Mouse (Mus musculus) right cerebral cortex, postnatal 25 days (tissue): ENCODE data around the gene Cnp.
"Not testable (repeated sequence)": the region's sequence is repeated elsewhere in the genome, so short reads cannot be mapped to it uniquely, and the experiment has no call there.

ENCODE experiments used
- DNase-seq: peaks from one replicate; pipeline ENCODE4 v3.0.0; 2022

The Cnp gene

DNA sequence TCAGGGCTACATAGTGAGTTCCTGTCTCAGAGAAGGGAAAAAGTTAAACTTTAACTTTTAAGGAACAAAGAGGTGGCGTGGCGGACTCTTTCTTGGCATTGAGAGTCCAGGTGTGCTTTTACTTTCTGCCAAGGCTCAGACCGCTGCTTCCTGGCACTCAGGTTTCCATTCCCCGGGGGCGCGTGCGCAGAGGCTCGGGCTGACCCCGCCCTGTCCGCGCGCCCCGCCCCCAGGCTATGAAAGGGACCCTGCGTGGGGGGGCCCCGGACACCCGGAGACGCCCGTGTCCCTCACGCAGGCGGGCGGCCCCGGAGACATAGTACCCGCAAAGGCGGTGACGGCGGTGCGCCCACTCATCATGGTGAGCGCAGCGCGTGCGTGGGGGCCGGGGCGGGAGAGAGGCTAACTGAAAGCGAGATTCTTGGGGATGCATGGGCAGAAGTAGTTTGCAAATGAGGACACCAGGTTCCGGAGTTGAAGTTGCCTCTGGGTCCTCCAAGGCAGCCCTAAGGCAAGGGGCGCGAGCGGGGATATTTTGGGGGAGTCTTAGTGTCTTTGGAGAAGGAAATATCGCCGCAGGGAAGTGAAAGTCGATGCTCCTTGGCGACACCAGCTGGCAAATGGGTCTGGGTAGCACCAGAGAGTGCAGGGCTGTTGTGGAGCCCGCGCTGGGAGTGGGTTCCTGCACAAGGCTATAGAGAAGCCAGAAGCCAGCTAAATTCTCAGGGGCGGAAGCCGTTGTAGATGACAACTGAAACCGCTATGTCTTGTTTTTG is at the start of gene Cnp:
TSS of gene Cnp (plus strand) at position 197 of the 776 bp plus-strand sequence.
- DNase-seq: peak; percentile 58

GRCm38 (mm10) chr11:100524987-100525630 is 49.6 kb upstream of the Cnp start:
- DNase-seq: no peak

GRCm38 (mm10) chr11:100526052-100526816 is 48.5 kb upstream of the Cnp start:
- DNase-seq: no peak

GRCm38 (mm10) chr11:100527066-100527457 is 47.6 kb upstream of the Cnp start:
- DNase-seq: peak; percentile 61

DNA sequence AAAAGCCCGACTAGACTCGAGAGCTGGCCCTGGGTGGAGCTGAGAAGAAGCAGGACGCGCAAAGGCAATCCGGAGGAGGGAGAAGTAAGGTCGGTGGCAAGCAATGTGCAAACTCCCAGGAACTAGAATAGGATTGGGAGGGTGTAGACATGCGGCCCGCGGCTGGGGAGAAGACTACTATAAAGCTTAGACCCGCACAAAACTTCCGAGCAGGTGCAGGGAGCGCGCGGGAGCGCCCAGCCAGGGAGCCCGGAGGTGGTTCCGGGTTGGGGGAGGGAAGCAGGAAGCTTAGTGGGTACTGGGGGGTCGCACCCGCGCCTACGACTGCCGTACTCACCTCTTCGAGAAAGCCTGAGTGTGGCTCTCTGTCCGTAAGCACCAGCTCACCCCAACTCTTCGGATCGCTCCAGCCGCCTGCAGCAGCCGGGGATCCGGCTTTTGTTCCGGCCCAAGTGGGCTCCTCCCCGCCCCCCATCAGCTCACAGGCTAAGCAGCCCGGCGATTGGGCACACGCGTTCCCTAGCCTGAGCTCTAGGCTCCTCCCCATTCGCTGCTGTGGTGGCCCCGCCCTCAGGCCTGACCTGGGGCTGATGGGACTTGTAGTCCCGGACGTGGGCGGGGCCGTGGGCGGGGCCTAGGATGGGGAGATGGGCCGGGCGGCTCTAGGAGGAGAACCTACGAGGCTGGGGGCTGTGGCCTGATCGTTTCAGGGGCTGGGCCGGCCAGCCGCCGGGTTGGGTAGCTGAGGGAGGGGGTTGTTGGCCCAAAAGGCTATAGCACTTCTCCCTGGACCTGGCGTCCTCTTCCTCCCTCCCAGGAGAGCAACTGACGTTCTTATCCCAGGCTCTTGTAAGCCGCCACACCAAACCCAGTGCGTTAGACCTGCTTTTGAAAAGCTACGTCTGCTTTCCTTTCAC is 47.0 kb upstream of the Cnp start, which contains the start of gene Acly:
TSS of gene Acly (minus strand) at position 543 of the 917 bp plus-strand sequence.
- DNase-seq: peak; percentile 97

GRCm38 (mm10) chr11:100528375-100529165 is 46.1 kb upstream of the Cnp start:
- DNase-seq: no peak

- no peak for DNase-seq
Observed at GRCm38 (mm10) chr11:100533871-100534270, 40.8 kb upstream of the Cnp start.

DNA sequence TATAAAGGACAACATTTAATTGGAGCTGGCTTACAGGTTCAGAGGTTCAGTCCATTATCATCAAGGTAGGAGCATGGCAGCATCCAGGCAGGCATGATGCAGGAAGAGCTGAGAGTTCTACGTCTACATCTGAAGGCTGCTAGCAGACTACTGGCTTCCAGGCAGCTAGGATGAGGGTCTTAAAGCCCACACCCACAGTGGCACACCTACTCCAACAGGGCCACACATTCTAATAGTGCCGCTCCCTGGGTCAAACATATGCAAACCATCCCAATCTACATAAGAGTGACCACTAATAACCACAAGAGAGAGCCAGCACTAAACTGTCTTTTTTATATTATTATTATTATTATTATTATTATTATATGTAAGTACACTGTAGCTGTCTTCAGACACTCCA is 40.3 kb upstream of the Cnp start:
- not testable (repeated sequence) for DNase-seq

GRCm38 (mm10) chr11:100534821-100535220 is 39.9 kb upstream of the Cnp start:
- DNase-seq: not testable (repeated sequence)

GRCm38 (mm10) chr11:100535996-100536395 is 38.7 kb upstream of the Cnp start:
- no peak for DNase-seq

DNA sequence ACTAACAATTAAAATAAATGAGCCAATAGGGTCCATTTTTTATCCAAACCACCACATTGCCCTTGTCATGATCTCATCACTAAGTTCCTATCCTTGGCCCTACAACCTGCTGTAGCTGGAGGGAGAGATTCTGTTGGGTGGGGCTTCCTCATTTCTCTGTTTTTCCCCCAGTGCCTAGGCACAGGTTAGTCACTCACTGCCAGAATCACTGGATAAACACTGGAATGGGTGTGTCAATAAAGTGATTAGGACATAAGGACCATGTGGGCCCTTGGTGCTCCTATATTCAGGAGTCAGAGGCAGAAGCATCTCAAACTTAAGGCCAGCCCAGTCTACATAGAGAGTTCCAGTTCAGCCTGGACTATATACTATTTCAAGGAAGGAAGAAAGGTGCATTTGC is 38.2 kb upstream of the Cnp start:
- DNase-seq: no peak

- DNase-seq: no peak
Observed at GRCm38 (mm10) chr11:100540966-100541365, 33.7 kb upstream of the Cnp start.

GRCm38 (mm10) chr11:100541577-100541976 is 33.1 kb upstream of the Cnp start:
- DNase-seq: no peak

DNA sequence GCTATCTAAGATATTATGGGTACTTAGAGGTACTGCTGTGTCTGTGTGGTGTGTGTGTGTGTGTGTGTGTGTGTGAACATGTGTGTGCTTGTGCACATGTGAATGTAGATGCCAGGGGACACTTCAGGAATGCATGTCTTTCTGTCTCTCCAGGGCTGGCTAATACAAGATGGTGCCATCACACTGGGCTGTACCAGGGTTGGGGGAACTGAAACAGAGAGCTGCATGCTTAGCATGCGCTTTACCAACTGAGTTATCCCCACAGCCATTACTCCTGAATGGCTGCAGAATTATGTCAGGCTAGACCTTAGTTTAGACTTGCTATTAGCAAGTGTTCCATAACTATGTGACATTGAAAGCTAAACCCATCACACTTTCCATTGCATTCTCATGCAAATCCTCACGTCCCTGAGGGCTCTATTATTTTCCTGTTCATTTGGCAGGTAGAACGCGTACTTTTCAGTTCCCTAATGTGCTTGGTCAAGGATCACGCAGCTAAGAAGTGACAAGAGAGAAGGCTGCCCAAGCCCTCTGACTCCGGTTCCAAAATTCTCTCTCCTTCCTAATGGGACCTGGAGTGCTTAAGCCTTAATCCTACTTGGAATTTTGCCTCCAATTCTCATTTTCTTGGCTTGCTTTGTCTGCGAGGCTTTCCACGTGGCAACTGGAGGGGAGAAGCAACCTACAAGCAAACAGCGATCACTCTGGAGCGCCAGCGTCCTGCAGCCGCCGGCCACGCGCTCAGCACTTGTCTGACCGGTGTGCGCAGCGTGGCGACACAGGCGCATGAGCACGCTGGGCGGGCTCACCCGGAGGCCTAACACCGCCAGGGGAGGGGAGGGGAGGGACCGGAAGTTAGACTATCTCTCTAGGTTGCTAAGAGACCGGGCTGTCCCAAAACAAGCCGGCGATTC is 29.6 kb upstream of the Cnp start, which contains the start of gene Ttc25:
TSS of gene Ttc25 (plus strand) at position 776 of the 914 bp plus-strand sequence.
- DNase-seq: peak; percentile 77

DNA sequence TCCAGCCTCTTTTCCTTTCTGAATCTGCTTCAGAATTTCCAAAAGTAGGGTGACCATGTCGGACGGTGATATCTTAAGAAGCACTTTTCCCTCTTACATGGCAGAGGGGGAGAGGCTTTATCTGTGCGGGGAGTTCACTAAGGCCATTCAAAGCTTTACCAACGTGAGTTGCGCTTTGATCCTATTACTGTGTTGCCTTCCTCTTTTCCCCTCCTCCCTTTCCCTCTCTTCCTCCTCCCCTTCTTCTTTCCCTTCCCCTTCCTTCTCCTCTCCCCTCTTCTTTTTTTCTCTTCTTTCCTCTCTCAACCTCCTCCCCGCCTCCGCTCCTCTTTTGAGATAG is 29.0 kb upstream of the Cnp start:
- no peak for DNase-seq

- no peak for DNase-seq
Observed at GRCm38 (mm10) chr11:100546955-100547354, 27.7 kb upstream of the Cnp start.

DNA sequence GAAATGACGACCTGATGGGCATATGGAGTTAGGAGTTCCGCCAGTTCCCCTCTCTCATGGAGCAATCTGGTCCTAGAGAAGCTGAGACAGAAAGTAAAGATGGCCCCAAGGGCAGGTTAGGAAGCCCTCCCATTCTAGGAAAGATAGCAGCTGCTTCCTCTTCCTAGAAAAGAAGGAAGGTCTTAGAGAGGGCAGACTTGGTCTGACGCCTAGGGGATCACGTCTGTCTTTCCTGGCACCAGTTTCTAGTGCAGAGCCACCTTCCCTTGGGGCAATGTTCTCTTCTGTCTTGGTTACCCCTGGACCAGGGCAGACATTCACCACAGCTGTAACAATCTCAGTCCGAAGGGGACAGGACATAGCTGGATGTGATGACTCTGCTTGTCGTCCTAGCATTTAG is 26.6 kb upstream of the Cnp start:
- no peak for DNase-seq

- DNase-seq: no peak
Observed at GRCm38 (mm10) chr11:100549466-100549865, 25.2 kb upstream of the Cnp start.

- no peak for DNase-seq
Observed at GRCm38 (mm10) chr11:100550101-100550500, 24.6 kb upstream of the Cnp start.

- no peak for DNase-seq
Observed at GRCm38 (mm10) chr11:100552842-100553241, 21.9 kb upstream of the Cnp start.

DNA sequence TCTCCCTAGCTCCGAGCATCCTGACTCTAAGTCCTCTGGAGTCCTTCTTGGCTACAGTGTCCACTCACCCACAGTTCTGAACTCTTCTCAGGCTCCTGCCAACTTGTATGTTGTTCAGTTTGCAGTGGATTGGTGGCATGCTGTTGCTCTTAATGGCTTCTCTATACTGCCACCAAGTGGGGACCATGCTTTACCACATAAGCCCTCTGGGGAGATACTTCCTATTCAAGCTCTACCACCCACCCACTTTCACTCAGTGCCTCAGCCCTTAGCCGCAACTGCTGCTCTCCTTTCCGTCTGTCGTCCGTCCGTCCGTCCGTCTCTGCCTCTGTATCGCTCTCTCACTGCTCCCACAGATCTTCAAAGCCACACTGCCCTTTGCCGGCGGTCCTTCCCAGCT is 19.1 kb upstream of the Cnp start:
- DNase-seq: peak; percentile 44
